Mouse (Mus musculus): ENCODE data around the gene Gm11168. TPM values are rescaled to one million over a fixed set of nuclear protein-coding genes. Genes with fewer than 3 reads are reported as not detected.
"Not testable (repeated sequence)": the region's sequence is repeated elsewhere in the genome, so short reads cannot be mapped to it uniquely, and the experiment has no call there.

Gene Gm11168
- not detected in 2 replicates for polyA plus RNA-seq (2015; fragmentation: Nextera tagmentation; extraction: Ambion mirVana)

DNA sequence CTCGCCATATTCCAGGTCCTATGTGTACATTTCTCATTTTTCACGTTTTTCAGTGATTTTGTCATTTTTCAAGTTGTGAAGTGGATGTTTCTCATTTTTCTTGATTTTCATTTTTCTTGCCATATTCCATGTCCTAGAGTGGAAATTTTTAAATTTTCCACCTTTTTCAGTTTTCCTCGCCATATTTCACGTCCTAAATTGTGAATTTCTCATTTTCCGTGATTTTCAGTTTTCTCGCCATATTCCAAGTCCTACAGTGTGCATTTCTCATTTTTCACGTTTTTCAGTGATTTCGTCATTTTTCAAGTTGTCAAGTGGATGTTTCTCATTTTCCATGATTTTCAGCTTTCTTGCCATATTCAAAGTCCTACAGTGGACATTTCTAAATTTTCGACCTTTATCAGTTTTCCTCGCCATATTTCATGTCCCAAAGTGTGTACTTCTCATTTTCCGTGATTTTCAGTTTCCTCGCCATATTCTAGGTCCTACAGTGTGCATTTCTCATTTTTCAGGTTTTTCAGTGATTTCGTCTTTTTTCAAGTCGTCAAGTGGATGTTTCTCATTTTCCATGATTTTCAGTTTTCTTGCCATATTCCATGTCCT is at the start of gene Gm11168:
Gene Gm11168 (plus strand): TSS at position 553 of the 603 bp plus-strand sequence.
- not testable (repeated sequence) for H3K36me3 ChIP-seq (ENCODE audit: insufficient read depth, low read length)
- 70% methylated on average over 6 of the region's 14 CpGs for WGBS

DNA sequence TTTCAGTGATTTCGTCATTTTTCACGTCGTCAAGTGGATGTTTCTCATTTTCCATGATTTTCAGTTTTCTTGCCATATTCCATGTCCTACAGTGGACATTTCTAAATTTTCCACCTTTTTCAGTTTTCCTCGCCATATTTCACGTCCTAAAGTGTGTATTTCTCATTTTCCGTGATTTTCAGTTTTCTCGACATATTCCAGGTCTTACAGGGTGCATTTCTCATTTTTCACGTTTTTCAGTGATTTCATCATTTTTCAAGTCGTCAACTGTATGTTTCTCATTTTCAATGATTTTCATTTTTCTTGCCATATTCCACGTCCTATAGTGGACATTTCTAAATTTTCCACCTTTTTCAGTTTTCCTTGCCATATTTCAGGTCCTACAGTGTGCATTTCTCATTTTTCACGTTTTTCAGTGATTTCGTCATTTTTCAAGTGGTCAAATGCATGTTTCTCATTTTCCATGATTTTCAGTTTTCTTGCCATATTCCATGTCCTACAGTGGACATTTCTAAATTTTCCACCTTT is 2.6 kb upstream of the Gm11168 start, which contains the start of gene Gm10722:
Gene Gm10722 (plus strand): TSS at position 478 of the 528 bp plus-strand sequence.
- H3K4me2 ChIP-seq (replicated peaks; ENCODE audit: low read depth, low read length); ATAC-seq (ENCODE audit: low FRiP score, low TSS enrichment); H3K9ac ChIP-seq (replicated peaks; ENCODE audit: low read length); H3K27me3 ChIP-seq (ENCODE audit: insufficient read depth, low read length); H3K36me3 ChIP-seq (ENCODE audit: insufficient read depth, low read length); H3K27ac ChIP-seq (ENCODE audit: low read length); H3K4me1 ChIP-seq (ENCODE audit: insufficient read depth, low read length); H3K4me3 ChIP-seq (ENCODE audit: low read length); H3K9me3 ChIP-seq (ENCODE audit: low read length): not testable (repeated sequence)
- WGBS: 68% methylated on average over 12 of the region's 12 CpGs

More for the DNA sequence above, at the start of gene Gm11168:
- H3K9ac ChIP-seq (replicated peaks; ENCODE audit: low read length); H3K4me1 ChIP-seq (ENCODE audit: insufficient read depth, low read length); H3K9me3 ChIP-seq (ENCODE audit: low read length); H3K4me3 ChIP-seq (ENCODE audit: low read length); H3K4me2 ChIP-seq (replicated peaks; ENCODE audit: low read depth, low read length); H3K27me3 ChIP-seq (ENCODE audit: insufficient read depth, low read length); H3K27ac ChIP-seq (ENCODE audit: low read length); ATAC-seq (ENCODE audit: low FRiP score, low TSS enrichment): not testable (repeated sequence)

DNA sequence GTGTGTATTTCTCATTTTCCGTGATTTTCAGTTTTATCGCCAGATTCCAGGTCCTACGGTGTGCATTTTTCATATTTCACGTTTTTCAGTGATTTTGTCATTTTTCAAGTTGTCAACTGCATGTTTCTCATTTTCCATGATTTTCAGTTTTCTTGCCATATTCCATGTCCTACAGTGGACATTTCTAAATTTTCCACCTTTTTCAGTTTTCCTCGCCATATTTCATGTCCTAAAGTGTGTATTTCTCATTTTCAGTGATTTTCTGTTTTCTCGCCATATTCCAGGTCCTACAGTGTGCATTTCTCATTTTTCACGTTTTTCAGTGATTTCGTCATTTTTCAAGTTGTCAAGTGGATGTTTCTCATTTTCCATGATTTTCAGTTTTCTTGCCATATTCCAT is 2.1 kb upstream of the Gm11168 start:
- not testable (repeated sequence) for H3K4me1 ChIP-seq (ENCODE audit: insufficient read depth, low read length); H3K4me3 ChIP-seq (ENCODE audit: low read length); H3K27ac ChIP-seq (ENCODE audit: low read length); H3K36me3 ChIP-seq (ENCODE audit: insufficient read depth, low read length); H3K9me3 ChIP-seq (ENCODE audit: low read length); H3K27me3 ChIP-seq (ENCODE audit: insufficient read depth, low read length); H3K4me2 ChIP-seq (replicated peaks; ENCODE audit: low read depth, low read length); ATAC-seq (ENCODE audit: low FRiP score, low TSS enrichment); H3K9ac ChIP-seq (replicated peaks; ENCODE audit: low read length)
- 63% methylated on average over 8 of the region's 8 CpGs for WGBS

DNA sequence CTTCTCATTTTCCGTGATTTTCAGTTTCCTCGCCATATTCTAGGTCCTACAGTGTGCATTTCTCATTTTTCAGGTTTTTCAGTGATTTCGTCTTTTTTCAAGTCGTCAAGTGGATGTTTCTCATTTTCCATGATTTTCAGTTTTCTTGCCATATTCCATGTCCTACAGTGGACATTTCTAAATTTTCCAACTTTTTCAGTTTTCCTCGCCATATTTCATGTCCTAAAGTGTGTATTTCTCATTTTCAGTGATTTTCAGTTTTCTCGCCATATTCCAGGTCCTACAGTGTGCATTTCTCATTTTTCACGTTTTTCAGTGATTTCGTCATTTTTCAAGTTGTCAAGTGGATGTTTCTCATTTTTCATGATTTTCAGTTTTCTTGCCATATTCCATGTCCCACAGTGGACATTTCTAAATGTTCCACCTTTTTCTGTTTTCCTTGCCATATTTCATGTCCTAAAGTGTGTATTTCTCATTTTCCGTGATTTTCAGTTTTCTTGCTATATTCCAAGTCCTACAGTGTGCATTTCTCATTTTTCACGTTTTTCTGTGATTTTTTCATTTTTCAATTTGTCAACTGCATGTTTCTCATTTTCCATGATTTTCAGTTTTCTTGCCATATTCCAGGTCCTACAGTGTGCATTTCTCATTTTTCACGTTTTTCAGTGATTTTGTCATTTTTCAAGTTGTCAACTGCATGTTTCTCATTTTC is 1.0 kb upstream of the Gm11168 start:
- H3K27ac ChIP-seq (ENCODE audit: low read length); H3K4me1 ChIP-seq (ENCODE audit: insufficient read depth, low read length); H3K4me2 ChIP-seq (replicated peaks; ENCODE audit: low read depth, low read length); H3K27me3 ChIP-seq (ENCODE audit: insufficient read depth, low read length); H3K9me3 ChIP-seq (ENCODE audit: low read length); H3K4me3 ChIP-seq (ENCODE audit: low read length); H3K9ac ChIP-seq (replicated peaks; ENCODE audit: low read length); H3K36me3 ChIP-seq (ENCODE audit: insufficient read depth, low read length): not testable (repeated sequence)
- ATAC-seq (ENCODE audit: low FRiP score, low TSS enrichment): peak; percentile 89
- WGBS: 54% methylated on average over 8 of the region's 11 CpGs

DNA sequence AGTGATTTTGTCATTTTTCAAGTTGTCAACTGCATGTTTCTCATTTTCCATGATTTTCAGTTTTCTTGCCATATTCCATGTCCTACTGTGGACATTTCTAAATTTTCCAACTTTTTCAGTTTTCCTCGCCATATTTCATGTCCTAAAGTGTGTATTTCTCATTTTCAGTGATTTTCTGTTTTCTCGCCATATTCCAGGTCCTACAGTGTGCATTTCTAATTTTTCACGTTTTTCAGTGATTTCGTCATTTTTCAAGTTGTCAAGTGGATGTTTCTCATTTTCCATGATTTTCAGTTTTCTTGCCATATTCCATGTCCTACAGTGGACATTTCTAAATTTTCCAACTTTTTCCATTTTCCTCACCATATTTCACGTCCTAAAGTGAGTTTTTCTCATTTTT is 3.0 kb downstream of the Gm11168 start:
- 86% methylated on average over 1 of the region's 5 CpGs for WGBS
- not testable (repeated sequence) for H3K27ac ChIP-seq (ENCODE audit: low read length); H3K4me1 ChIP-seq (ENCODE audit: insufficient read depth, low read length); H3K27me3 ChIP-seq (ENCODE audit: insufficient read depth, low read length); H3K4me3 ChIP-seq (ENCODE audit: low read length); ATAC-seq (ENCODE audit: low FRiP score, low TSS enrichment); H3K9ac ChIP-seq (replicated peaks; ENCODE audit: low read length); H3K36me3 ChIP-seq (ENCODE audit: insufficient read depth, low read length); H3K9me3 ChIP-seq (ENCODE audit: low read length); H3K4me2 ChIP-seq (replicated peaks; ENCODE audit: low read depth, low read length)

DNA sequence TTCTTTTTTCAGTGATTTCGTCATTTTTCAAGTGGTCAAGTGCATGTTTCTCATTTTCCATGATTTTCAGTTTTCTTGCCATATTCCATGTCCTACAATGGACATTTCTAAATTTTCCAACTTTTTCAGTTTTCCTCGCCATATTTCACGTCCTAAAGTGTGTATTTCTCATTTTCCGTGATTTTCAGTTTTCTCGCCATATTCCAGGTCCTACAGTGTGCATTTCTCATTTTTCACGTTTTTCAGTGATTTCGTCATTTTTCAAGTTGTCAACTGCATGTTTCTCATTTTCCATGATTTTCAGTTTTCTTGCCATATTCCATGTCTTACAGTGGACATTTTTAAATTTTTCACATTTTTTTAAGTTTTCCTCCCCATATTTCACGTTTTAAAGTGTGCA is 3.5 kb downstream of the Gm11168 start:
- H3K4me3 ChIP-seq (ENCODE audit: low read length); H3K9ac ChIP-seq (replicated peaks; ENCODE audit: low read length); H3K36me3 ChIP-seq (ENCODE audit: insufficient read depth, low read length); H3K27me3 ChIP-seq (ENCODE audit: insufficient read depth, low read length); H3K9me3 ChIP-seq (ENCODE audit: low read length); H3K4me1 ChIP-seq (ENCODE audit: insufficient read depth, low read length); H3K4me2 ChIP-seq (replicated peaks; ENCODE audit: low read depth, low read length); H3K27ac ChIP-seq (ENCODE audit: low read length): not testable (repeated sequence)
- peak; percentile 78 for ATAC-seq (ENCODE audit: low FRiP score, low TSS enrichment)
- WGBS: 76% methylated on average over 7 of the region's 8 CpGs

DNA sequence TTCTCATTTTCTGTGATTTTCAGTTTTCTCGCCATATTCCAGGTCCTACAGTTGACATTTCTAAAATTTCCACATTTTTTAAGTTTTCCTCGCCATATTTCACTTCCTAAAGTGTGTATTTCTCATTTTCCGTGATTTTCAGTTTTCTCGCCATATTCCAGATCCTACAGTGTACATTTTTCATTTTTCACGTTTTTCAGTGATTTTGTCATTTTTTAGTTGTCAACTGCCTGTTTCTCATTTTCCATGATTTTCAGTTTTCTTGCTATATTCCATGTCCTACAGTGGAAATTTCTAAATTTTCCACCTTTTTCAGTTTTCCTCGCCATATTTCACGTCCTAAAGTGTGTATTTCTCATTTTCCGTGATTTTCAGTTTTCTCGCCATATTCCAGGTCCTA is 4.1 kb downstream of the Gm11168 start:
- not testable (repeated sequence) for H3K9me3 ChIP-seq (ENCODE audit: low read length); H3K36me3 ChIP-seq (ENCODE audit: insufficient read depth, low read length); H3K9ac ChIP-seq (replicated peaks; ENCODE audit: low read length); H3K27me3 ChIP-seq (ENCODE audit: insufficient read depth, low read length); H3K4me1 ChIP-seq (ENCODE audit: insufficient read depth, low read length); H3K4me3 ChIP-seq (ENCODE audit: low read length); H3K4me2 ChIP-seq (replicated peaks; ENCODE audit: low read depth, low read length); H3K27ac ChIP-seq (ENCODE audit: low read length)
- ATAC-seq (ENCODE audit: low FRiP score, low TSS enrichment): peak; percentile 25; the same call in 1 of the 2 replicates
- 75% methylated on average over 6 of the region's 9 CpGs for WGBS

DNA sequence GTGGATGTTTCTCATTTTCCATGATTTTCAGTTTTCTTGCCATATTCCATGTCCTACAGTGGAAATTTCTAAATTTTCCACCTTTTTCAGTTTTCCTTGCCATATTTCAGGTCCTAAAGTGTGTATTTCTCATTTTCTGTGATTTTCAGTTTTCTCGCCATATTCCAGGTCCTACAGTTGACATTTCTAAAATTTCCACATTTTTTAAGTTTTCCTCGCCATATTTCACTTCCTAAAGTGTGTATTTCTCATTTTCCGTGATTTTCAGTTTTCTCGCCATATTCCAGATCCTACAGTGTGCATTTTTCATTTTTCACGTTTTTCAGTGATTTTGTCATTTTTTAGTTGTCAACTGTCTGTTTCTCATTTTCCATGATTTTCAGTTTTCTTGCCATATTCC is 6.2 kb downstream of the Gm11168 start:
- not testable (repeated sequence) for H3K27ac ChIP-seq (ENCODE audit: low read length)

DNA sequence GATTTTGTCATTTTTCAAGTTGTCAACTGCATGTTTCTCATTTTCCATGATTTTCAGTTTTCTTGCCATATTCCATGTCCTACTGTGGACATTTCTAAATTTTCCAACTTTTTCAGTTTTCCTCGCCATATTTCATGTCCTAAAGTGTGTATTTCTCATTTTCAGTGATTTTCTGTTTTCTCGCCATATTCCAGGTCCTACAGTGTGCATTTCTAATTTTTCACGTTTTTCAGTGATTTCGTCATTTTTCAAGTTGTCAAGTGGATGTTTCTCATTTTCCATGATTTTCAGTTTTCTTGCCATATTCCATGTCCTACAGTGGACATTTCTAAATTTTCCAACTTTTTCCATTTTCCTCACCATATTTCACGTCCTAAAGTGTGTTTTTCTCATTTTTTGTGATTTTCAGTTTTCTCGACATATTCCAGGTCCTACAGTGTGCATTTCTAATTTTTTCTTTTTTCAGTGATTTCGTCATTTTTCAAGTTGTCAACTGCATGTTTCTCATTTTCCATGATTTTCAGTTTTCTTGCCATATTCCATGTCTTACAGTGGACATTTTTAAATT is 9.0 kb downstream of the Gm11168 start:
- not testable (repeated sequence) for H3K9ac ChIP-seq (replicated peaks; ENCODE audit: low read length); H3K27me3 ChIP-seq (ENCODE audit: insufficient read depth, low read length); H3K4me2 ChIP-seq (replicated peaks; ENCODE audit: low read depth, low read length); ATAC-seq (ENCODE audit: low FRiP score, low TSS enrichment); H3K27ac ChIP-seq (ENCODE audit: low read length); H3K9me3 ChIP-seq (ENCODE audit: low read length); H3K4me1 ChIP-seq (ENCODE audit: insufficient read depth, low read length); H3K4me3 ChIP-seq (ENCODE audit: low read length); H3K36me3 ChIP-seq (ENCODE audit: insufficient read depth, low read length)
- WGBS: 75% methylated on average over 2 of the region's 7 CpGs

More for the DNA sequence above, 6.2 kb downstream of the Gm11168 start:
- ATAC-seq (ENCODE audit: low FRiP score, low TSS enrichment): peak; percentile 54; the same call in 1 of the 2 replicates
- H3K27me3 ChIP-seq (ENCODE audit: insufficient read depth, low read length); H3K4me2 ChIP-seq (replicated peaks; ENCODE audit: low read depth, low read length); H3K9me3 ChIP-seq (ENCODE audit: low read length); H3K36me3 ChIP-seq (ENCODE audit: insufficient read depth, low read length); H3K9ac ChIP-seq (replicated peaks; ENCODE audit: low read length); H3K4me1 ChIP-seq (ENCODE audit: insufficient read depth, low read length); H3K4me3 ChIP-seq (ENCODE audit: low read length): not testable (repeated sequence)
- no CpG with 5 or more reads among the region's 5 CpGs for WGBS

DNA sequence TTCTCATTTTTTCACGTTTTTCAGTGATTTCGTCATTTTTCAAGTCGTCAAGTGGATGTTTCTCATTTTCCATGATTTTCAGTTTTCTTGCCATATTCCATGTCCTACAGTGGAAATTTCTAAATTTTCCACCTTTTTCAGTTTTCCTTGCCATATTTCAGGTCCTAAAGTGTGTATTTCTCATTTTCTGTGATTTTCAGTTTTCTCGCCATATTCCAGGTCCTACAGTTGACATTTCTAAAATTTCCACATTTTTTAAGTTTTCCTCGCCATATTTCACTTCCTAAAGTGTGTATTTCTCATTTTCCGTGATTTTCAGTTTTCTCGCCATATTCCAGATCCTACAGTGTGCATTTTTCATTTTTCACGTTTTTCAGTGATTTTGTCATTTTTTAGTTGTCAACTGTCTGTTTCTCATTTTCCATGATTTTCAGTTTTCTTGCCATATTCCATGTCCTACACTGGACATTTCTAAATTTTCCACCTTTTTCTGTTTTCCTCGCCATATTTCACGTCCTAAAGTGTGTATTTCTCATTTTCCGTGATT is 9.7 kb downstream of the Gm11168 start, which contains the start of gene Gm10721:
Gene Gm10721 (plus strand): TSS at position 408 of the 547 bp plus-strand sequence.
- not testable (repeated sequence) for H3K4me1 ChIP-seq (ENCODE audit: insufficient read depth, low read length); H3K4me3 ChIP-seq (ENCODE audit: low read length); H3K36me3 ChIP-seq (ENCODE audit: insufficient read depth, low read length); H3K9ac ChIP-seq (replicated peaks; ENCODE audit: low read length); H3K9me3 ChIP-seq (ENCODE audit: low read length); H3K27ac ChIP-seq (ENCODE audit: low read length); H3K27me3 ChIP-seq (ENCODE audit: insufficient read depth, low read length); H3K4me2 ChIP-seq (replicated peaks; ENCODE audit: low read depth, low read length)
- no CpG with 5 or more reads among the region's 11 CpGs for WGBS
- ATAC-seq (ENCODE audit: low FRiP score, low TSS enrichment): peak; percentile 76; the same call in 1 of the 2 replicates
